Mouse (Mus musculus): ENCODE measurements around the gene Hmgxb4. TPM values are rescaled to one million over a fixed set of nuclear protein-coding genes. Genes with fewer than 3 reads are reported as not detected.
A peak's percentile ranks its signal among the peaks of the same experiment; 100 is the strongest.

Gene Hmgxb4
- polyA plus RNA-seq, 1 experiment = not detected

GRCm38 (mm10) chr8:75013557-75013956, 20.4 kb downstream of the Hmgxb4 start:
- WGBS = 56% methylated on average over 2 of the region's 2 CpGs
- TF ChIP-seq POLR2A (IDR thresholded peaks at IDR 0.05; ENCODE audit: insufficient read depth, low read depth, low read length) (no peak), CTCF (IDR thresholded peaks at IDR 0.05; ENCODE audit: insufficient read depth, low read depth, low read length) (no peak)
- H3K4me1 ChIP-seq (ENCODE audit: control insufficient read depth, insufficient read depth, low read length) = peaks cover 4% of the 10 kb centered on the region; the same call in 1 of the 2 replicates
- no peak overlapping the region for H3K4me3 ChIP-seq (ENCODE audit: insufficient read depth, low read depth, low read length)
- H3K27ac ChIP-seq (ENCODE audit: insufficient read depth, low read depth, low read length) = no peak overlapping the region

DNA sequence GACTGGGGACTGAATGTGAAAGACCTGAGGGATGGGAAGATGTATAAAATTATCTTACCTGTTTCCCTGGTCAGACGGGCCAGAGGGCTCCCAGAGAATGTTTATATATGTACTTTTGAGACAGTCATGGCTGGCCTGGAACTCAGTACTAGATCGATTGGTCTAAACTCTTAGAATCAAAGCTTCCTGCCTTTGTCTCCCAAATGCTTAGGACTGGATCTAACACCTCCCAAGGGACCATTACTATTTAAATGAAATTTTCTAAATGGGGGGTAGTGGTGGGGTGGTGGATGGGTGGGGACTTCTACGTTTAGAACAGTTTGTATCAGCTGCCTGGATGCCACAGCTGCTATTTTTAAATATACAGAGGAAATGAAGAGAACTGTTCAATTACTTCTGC, 20.8 kb downstream of the Hmgxb4 start:
- Histone ChIP-seq H3K4me3 (ENCODE audit: insufficient read depth, low read depth, low read length) (no peak overlapping the region), H3K27ac (ENCODE audit: insufficient read depth, low read depth, low read length) (no peak overlapping the region), H3K4me1 (ENCODE audit: control insufficient read depth, insufficient read depth, low read length) (peaks cover 4% of the 10 kb centered on the region; the same call in 1 of the 2 replicates)
- WGBS = 73% methylated on average over 3 of the region's 3 CpGs
- no peak for TF ChIP-seq CTCF (IDR thresholded peaks at IDR 0.05; ENCODE audit: insufficient read depth, low read depth, low read length)
- TF ChIP-seq POLR2A (IDR thresholded peaks at IDR 0.05; ENCODE audit: insufficient read depth, low read depth, low read length) = no peak

DNA sequence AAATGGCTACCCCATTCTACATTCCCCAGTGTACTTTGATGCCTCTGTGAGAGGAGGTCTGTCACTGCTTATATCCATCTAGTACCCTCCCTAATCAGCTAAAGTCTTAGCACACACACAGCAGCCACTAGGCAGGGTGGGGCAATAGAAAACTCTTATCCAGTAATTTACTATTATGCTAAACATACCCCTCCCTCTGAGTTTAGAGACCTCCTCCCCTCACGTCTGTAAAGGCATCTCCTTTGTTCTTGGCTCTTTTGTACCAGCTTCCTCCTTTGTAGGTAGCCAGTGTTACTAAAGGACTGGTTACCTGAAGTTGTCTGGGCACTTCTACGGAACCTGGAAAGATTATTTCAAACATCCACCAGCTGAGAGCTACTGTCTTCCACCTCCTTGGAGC, 22.8 kb downstream of the Hmgxb4 start:
- WGBS = 70% methylated on average over 2 of the region's 2 CpGs

DNA sequence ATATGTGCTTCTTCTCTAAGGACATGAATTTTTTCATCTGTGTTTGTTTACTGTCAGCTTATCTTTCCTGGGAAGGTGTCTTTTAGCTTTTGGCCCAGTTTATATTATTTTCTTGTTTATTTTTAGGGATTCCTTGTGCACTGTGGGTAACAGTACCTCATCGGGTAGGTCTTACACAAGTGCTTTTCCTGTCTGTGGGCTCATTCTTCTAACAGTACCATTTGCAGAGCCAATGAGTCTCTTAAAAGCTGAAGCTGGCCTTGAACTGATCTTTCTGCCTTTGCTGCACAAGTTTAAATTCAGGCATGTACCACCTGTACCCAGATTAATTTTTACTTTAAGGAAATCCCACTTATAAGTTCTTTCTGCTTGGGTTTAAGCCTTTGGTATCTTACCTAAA, 23.3 kb downstream of the Hmgxb4 start:
- WGBS = 69% methylated on average over 1 of the region's 1 CpGs
- TF ChIP-seq CTCF (IDR thresholded peaks at IDR 0.05; ENCODE audit: insufficient read depth, low read depth, low read length) (no peak), POLR2A (IDR thresholded peaks at IDR 0.05; ENCODE audit: insufficient read depth, low read depth, low read length) (no peak)
- Histone ChIP-seq H3K27ac (ENCODE audit: insufficient read depth, low read depth, low read length) (no peak overlapping the region), H3K4me1 (ENCODE audit: control insufficient read depth, insufficient read depth, low read length) (peaks cover 4% of the 10 kb centered on the region; the same call in 1 of the 2 replicates), H3K4me3 (ENCODE audit: insufficient read depth, low read depth, low read length) (no peak overlapping the region)

More for the DNA sequence above, 22.8 kb downstream of the Hmgxb4 start:
- no peak for TF ChIP-seq CTCF (IDR thresholded peaks at IDR 0.05; ENCODE audit: insufficient read depth, low read depth, low read length)
- no peak for TF ChIP-seq POLR2A (IDR thresholded peaks at IDR 0.05; ENCODE audit: insufficient read depth, low read depth, low read length)
- H3K4me1 ChIP-seq (ENCODE audit: control insufficient read depth, insufficient read depth, low read length) = peaks cover 4% of the 10 kb centered on the region; the same call in 1 of the 2 replicates
- H3K4me3 ChIP-seq (ENCODE audit: insufficient read depth, low read depth, low read length) = no peak overlapping the region
- H3K27ac ChIP-seq (ENCODE audit: insufficient read depth, low read depth, low read length) = no peak overlapping the region

DNA sequence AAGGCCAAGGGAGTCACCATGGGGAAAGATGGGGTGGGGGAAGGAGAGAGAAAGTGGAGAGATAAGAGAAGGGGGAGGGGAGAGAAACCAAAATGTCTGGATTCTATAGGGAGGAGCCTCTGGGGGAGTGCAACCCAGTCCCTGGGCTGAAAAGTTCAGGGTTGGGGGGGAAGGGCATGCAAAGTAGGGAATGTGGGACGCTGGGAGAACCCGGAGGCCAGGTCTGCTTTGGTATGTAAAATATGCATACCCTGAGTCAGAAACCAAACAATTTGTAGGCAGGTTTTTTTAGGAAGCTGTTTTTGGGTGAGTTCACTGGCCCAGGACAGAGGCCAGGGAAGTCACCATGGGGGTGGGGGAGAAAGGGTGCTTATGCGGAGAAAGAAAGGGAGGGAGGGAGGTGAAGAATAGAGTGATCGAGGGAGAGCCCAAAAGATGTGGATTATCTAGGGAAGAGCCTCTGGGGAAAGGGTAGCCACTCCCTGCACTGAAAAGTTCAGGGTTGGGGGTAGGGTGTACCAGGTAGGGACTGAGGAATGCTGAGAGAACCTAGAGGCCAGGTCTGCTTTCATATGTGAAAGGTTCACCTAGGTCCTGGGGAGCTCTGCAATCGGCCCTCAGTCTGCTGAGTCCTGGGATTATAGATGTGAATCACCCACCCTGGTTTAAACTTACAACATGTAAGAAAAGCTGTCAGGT, 25.3 kb downstream of the Hmgxb4 start:
- TF ChIP-seq CTCF (IDR thresholded peaks at IDR 0.05; ENCODE audit: insufficient read depth, low read depth, low read length) (no peak), POLR2A (IDR thresholded peaks at IDR 0.05; ENCODE audit: insufficient read depth, low read depth, low read length) (no peak)
- 62% methylated on average over 5 of the region's 5 CpGs for WGBS
- H3K4me1 ChIP-seq (ENCODE audit: control insufficient read depth, insufficient read depth, low read length) = peaks cover 4% of the 10 kb centered on the region; the same call in 1 of the 2 replicates
- H3K4me3 ChIP-seq (ENCODE audit: insufficient read depth, low read depth, low read length) = no peak overlapping the region
- H3K27ac ChIP-seq (ENCODE audit: insufficient read depth, low read depth, low read length) = no peak overlapping the region

- Histone ChIP-seq H3K4me1 (ENCODE audit: control insufficient read depth, insufficient read depth, low read length) (no peaks in the 10 kb centered on the region), H3K4me3 (ENCODE audit: insufficient read depth, low read depth, low read length) (no peak overlapping the region), H3K27ac (ENCODE audit: insufficient read depth, low read depth, low read length) (no peak overlapping the region)
- TF ChIP-seq POLR2A (IDR thresholded peaks at IDR 0.05; ENCODE audit: insufficient read depth, low read depth, low read length) (no peak), CTCF (IDR thresholded peaks at IDR 0.05; ENCODE audit: insufficient read depth, low read depth, low read length) (no peak)
- WGBS = 94% methylated on average over 3 of the region's 3 CpGs
These were observed 30.6 kb downstream of the Hmgxb4 start for GRCm38 (mm10) chr8:75023660-75024316.

DNA sequence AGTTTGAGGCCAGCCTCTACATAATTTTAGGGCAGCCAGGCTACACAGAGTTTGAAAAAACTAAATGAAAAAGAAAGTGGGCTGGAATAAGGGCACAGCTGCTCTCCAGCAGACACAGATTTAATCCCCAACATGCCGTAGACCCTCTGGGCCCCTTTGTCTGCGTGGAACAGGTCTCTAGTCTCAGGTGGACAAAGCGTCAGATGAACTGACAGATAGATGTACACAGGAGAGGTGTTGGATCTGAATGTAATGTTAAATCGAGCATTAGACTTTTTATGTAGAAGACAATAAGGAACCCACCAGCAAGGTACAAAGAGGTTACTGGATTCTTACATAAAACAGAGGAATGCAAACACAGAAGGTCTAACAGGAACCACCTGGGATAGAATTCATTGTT, 32.7 kb downstream of the Hmgxb4 start:
- TF ChIP-seq CTCF (IDR thresholded peaks at IDR 0.05; ENCODE audit: insufficient read depth, low read depth, low read length) (no peak), POLR2A (IDR thresholded peaks at IDR 0.05; ENCODE audit: insufficient read depth, low read depth, low read length) (no peak)
- H3K4me1 ChIP-seq (ENCODE audit: control insufficient read depth, insufficient read depth, low read length) = no peaks in the 10 kb centered on the region
- H3K27ac ChIP-seq (ENCODE audit: insufficient read depth, low read depth, low read length) = no peak overlapping the region
- no peak overlapping the region for H3K4me3 ChIP-seq (ENCODE audit: insufficient read depth, low read depth, low read length)
- WGBS = 96% methylated on average over 4 of the region's 4 CpGs

GRCm38 (mm10) chr8:75030453-75031024, 37.4 kb downstream of the Hmgxb4 start:
- Histone ChIP-seq H3K4me3 (ENCODE audit: insufficient read depth, low read depth, low read length) (no peak overlapping the region), H3K4me1 (ENCODE audit: control insufficient read depth, insufficient read depth, low read length) (0 out of 2 replicates have a peak, but pooled peaks cover 3% of the 10 kb centered on the region), H3K27ac (ENCODE audit: insufficient read depth, low read depth, low read length) (no peak overlapping the region)
- WGBS = 98% methylated on average over 3 of the region's 3 CpGs
- TF ChIP-seq POLR2A (IDR thresholded peaks at IDR 0.05; ENCODE audit: insufficient read depth, low read depth, low read length) = no peak
- no peak for TF ChIP-seq CTCF (IDR thresholded peaks at IDR 0.05; ENCODE audit: insufficient read depth, low read depth, low read length)

DNA sequence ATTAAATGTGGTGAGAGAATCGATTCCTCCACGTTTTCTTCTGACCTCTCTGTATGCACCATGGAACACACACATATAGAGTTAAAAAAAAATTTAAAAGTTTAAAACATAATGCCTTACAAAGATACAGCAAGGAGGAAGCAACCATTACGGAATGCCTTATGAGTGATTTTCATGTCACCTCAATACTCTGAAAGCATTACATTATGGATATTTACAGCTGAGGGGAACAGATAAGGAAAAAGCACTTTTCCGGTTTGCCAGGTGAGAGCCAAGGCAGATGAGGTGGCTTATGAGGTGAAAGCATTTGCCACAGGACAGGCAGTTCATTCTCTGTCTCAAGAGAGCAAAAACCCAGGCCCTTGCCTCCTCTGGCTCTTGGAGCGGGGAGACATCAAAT, 39.8 kb downstream of the Hmgxb4 start:
- WGBS = 61% methylated on average over 5 of the region's 5 CpGs
- Histone ChIP-seq H3K27ac (ENCODE audit: insufficient read depth, low read depth, low read length) (no peak overlapping the region), H3K4me1 (ENCODE audit: control insufficient read depth, insufficient read depth, low read length) (0 out of 2 replicates have a peak, but pooled peaks cover 3% of the 10 kb centered on the region), H3K4me3 (ENCODE audit: insufficient read depth, low read depth, low read length) (peak overlapping the region; percentile 78)
- TF ChIP-seq POLR2A (IDR thresholded peaks at IDR 0.05; ENCODE audit: insufficient read depth, low read depth, low read length) (no peak), CTCF (IDR thresholded peaks at IDR 0.05; ENCODE audit: insufficient read depth, low read depth, low read length) (no peak)

Data from olfactory bulb, adult 2 months (tissue).